Mouse (Mus musculus): Measurements from ENCODE around the gene Pttg1ip. TPM values are rescaled to one million over a fixed set of nuclear protein-coding genes. Genes with fewer than 3 reads are reported as not detected.

Pttg1ip gene
- polyA plus RNA-seq, 1 experiment from 2014 or later, result 69.0 TPM

- no peak for DNase-seq (ENCODE audit: low spot score)
- no peak overlapping the region for H3K4me3 ChIP-seq (ENCODE audit: low read depth, low read length)
- no peaks in the 10 kb centered on the region for H3K9me3 ChIP-seq (ENCODE audit: control insufficient read depth, low read length)
- H3K27me3 ChIP-seq (ENCODE audit: control insufficient read depth, insufficient read depth, low read length), result no peaks in the 10 kb centered on the region
- no peaks in the 10 kb centered on the region for H3K36me3 ChIP-seq (ENCODE audit: control insufficient read depth, insufficient read depth, low read length)
- 64% methylated on average over 10 of the region's 10 CpGs for WGBS
- no peak for ATAC-seq (replicated peaks; ENCODE audit: low FRiP score)
- no peak overlapping the region for H3K27ac ChIP-seq (ENCODE audit: low read depth, low read length)
- H3K9ac ChIP-seq (ENCODE audit: low read length), result no peak overlapping the region
- H3K4me1 ChIP-seq (replicated peaks; ENCODE audit: control insufficient read depth, insufficient read depth, low read length), result peaks cover 6% of the 10 kb centered on the region
- H3K4me2 ChIP-seq (ENCODE audit: low read depth, low read length, severe bottlenecking), result no peak overlapping the region
Observed at GRCm38 (mm10) chr10:77580027-77580920, 1.2 kb upstream of the Pttg1ip start.

GRCm38 (mm10) chr10:77581023-77581407, 505 bp upstream of the Pttg1ip start:
- ATAC-seq (replicated peaks; ENCODE audit: low FRiP score), result peak; percentile 19
- H3K9ac ChIP-seq (ENCODE audit: low read length), result peak overlapping the region; percentile 71
- H3K4me2 ChIP-seq (ENCODE audit: low read depth, low read length, severe bottlenecking), result peak overlapping the region; percentile 80
- H3K4me1 ChIP-seq (replicated peaks; ENCODE audit: control insufficient read depth, insufficient read depth, low read length), result peaks cover 6% of the 10 kb centered on the region
- whole genome bisulfite sequencing, result 13% methylated on average over 8 of the region's 8 CpGs
- no peaks in the 10 kb centered on the region for H3K27me3 ChIP-seq (ENCODE audit: control insufficient read depth, insufficient read depth, low read length)
- no peak for DNase-seq (ENCODE audit: low spot score)
- peak overlapping the region; percentile 75 for H3K4me3 ChIP-seq (ENCODE audit: low read depth, low read length)
- no peaks in the 10 kb centered on the region for H3K9me3 ChIP-seq (ENCODE audit: control insufficient read depth, low read length)
- no peak overlapping the region for H3K27ac ChIP-seq (ENCODE audit: low read depth, low read length)
- no peaks in the 10 kb centered on the region for H3K36me3 ChIP-seq (ENCODE audit: control insufficient read depth, insufficient read depth, low read length)

GRCm38 (mm10) chr10:77582285-77582618, 732 bp downstream of the Pttg1ip start:
- Histone ChIP-seq H3K9ac (ENCODE audit: low read length) (peak overlapping the region; percentile 71), H3K27me3 (ENCODE audit: control insufficient read depth, insufficient read depth, low read length) (no peaks in the 10 kb centered on the region), H3K27ac (ENCODE audit: low read depth, low read length) (no peak overlapping the region), H3K4me2 (ENCODE audit: low read depth, low read length, severe bottlenecking) (peak overlapping the region; percentile 80), H3K4me1 (replicated peaks; ENCODE audit: control insufficient read depth, insufficient read depth, low read length) (peaks cover 6% of the 10 kb centered on the region), H3K4me3 (ENCODE audit: low read depth, low read length) (peak overlapping the region; percentile 75), H3K36me3 (ENCODE audit: control insufficient read depth, insufficient read depth, low read length) (no peaks in the 10 kb centered on the region), H3K9me3 (ENCODE audit: control insufficient read depth, low read length) (no peaks in the 10 kb centered on the region)
- 10% methylated on average over 8 of the region's 8 CpGs for WGBS
- DNase-seq (ENCODE audit: low spot score) (no peak), ATAC-seq (replicated peaks; ENCODE audit: low FRiP score) (no peak)

GRCm38 (mm10) chr10:77583795-77584422, 2.4 kb downstream of the Pttg1ip start:
- Histone ChIP-seq H3K4me1 (replicated peaks; ENCODE audit: control insufficient read depth, insufficient read depth, low read length) (peaks cover 6% of the 10 kb centered on the region), H3K4me3 (ENCODE audit: low read depth, low read length) (no peak overlapping the region), H3K27ac (ENCODE audit: low read depth, low read length) (no peak overlapping the region), H3K27me3 (ENCODE audit: control insufficient read depth, insufficient read depth, low read length) (no peaks in the 10 kb centered on the region), H3K9me3 (ENCODE audit: control insufficient read depth, low read length) (no peaks in the 10 kb centered on the region), H3K36me3 (ENCODE audit: control insufficient read depth, insufficient read depth, low read length) (no peaks in the 10 kb centered on the region), H3K9ac (ENCODE audit: low read length) (no peak overlapping the region), H3K4me2 (ENCODE audit: low read depth, low read length, severe bottlenecking) (no peak overlapping the region)
- 85% methylated on average over 10 of the region's 10 CpGs for WGBS
- ATAC-seq (replicated peaks; ENCODE audit: low FRiP score) (no peak), DNase-seq (ENCODE audit: low spot score) (no peak)

GRCm38 (mm10) chr10:77586637-77587036, 5.1 kb downstream of the Pttg1ip start:
- no peaks in the 10 kb centered on the region for H3K36me3 ChIP-seq (ENCODE audit: control insufficient read depth, insufficient read depth, low read length)
- no peak for DNase-seq (ENCODE audit: low spot score)
- ATAC-seq (replicated peaks; ENCODE audit: low FRiP score), result no peak

GRCm38 (mm10) chr10:77587091-77587775, 5.7 kb downstream of the Pttg1ip start:
- no peaks in the 10 kb centered on the region for H3K36me3 ChIP-seq (ENCODE audit: control insufficient read depth, insufficient read depth, low read length)
- H3K9me3 ChIP-seq (ENCODE audit: control insufficient read depth, low read length), result no peaks in the 10 kb centered on the region
- no peak for ATAC-seq (replicated peaks; ENCODE audit: low FRiP score)
- no peak for DNase-seq (ENCODE audit: low spot score)
- H3K27me3 ChIP-seq (ENCODE audit: control insufficient read depth, insufficient read depth, low read length), result no peaks in the 10 kb centered on the region
- H3K4me1 ChIP-seq (replicated peaks; ENCODE audit: control insufficient read depth, insufficient read depth, low read length), result peaks cover 5% of the 10 kb centered on the region; the same call in 1 of the 2 replicates
- WGBS, result 95% methylated on average over 6 of the region's 6 CpGs
- H3K27ac ChIP-seq (ENCODE audit: low read depth, low read length), result no peak overlapping the region
- no peak overlapping the region for H3K4me2 ChIP-seq (ENCODE audit: low read depth, low read length, severe bottlenecking)
- H3K9ac ChIP-seq (ENCODE audit: low read length), result no peak overlapping the region
- H3K4me3 ChIP-seq (ENCODE audit: low read depth, low read length), result no peak overlapping the region

More at GRCm38 (mm10) chr10:77586637-77587036, 5.1 kb downstream of the Pttg1ip start:
- 84% methylated on average over 3 of the region's 3 CpGs for WGBS
- Histone ChIP-seq H3K9me3 (ENCODE audit: control insufficient read depth, low read length) (no peaks in the 10 kb centered on the region), H3K27me3 (ENCODE audit: control insufficient read depth, insufficient read depth, low read length) (no peaks in the 10 kb centered on the region), H3K4me2 (ENCODE audit: low read depth, low read length, severe bottlenecking) (no peak overlapping the region), H3K9ac (ENCODE audit: low read length) (no peak overlapping the region), H3K4me1 (replicated peaks; ENCODE audit: control insufficient read depth, insufficient read depth, low read length) (peaks cover 6% of the 10 kb centered on the region; the same call in 1 of the 2 replicates), H3K27ac (ENCODE audit: low read depth, low read length) (no peak overlapping the region), H3K4me3 (ENCODE audit: low read depth, low read length) (no peak overlapping the region)

- Histone ChIP-seq H3K4me3 (ENCODE audit: low read depth, low read length) (no peak overlapping the region), H3K27ac (ENCODE audit: low read depth, low read length) (no peak overlapping the region), H3K4me2 (ENCODE audit: low read depth, low read length, severe bottlenecking) (no peak overlapping the region), H3K27me3 (ENCODE audit: control insufficient read depth, insufficient read depth, low read length) (no peaks in the 10 kb centered on the region), H3K9me3 (ENCODE audit: control insufficient read depth, low read length) (no peaks in the 10 kb centered on the region), H3K4me1 (replicated peaks; ENCODE audit: control insufficient read depth, insufficient read depth, low read length) (0 out of 2 replicates have a peak, but pooled peaks cover 1% of the 10 kb centered on the region), H3K36me3 (ENCODE audit: control insufficient read depth, insufficient read depth, low read length) (no peaks in the 10 kb centered on the region), H3K9ac (ENCODE audit: low read length) (no peak overlapping the region)
- ATAC-seq (replicated peaks; ENCODE audit: low FRiP score), result no peak
- 86% methylated on average over 2 of the region's 2 CpGs for WGBS
- DNase-seq (ENCODE audit: low spot score), result no peak
Observed at GRCm38 (mm10) chr10:77588036-77588435, 6.5 kb downstream of the Pttg1ip start.

GRCm38 (mm10) chr10:77589117-77589516, 7.6 kb downstream of the Pttg1ip start:
- DNase-seq (ENCODE audit: low spot score), result no peak
- H3K27ac ChIP-seq (ENCODE audit: low read depth, low read length), result no peak overlapping the region
- H3K9me3 ChIP-seq (ENCODE audit: control insufficient read depth, low read length), result no peaks in the 10 kb centered on the region
- H3K4me2 ChIP-seq (ENCODE audit: low read depth, low read length, severe bottlenecking), result no peak overlapping the region
- ATAC-seq (replicated peaks; ENCODE audit: low FRiP score), result no peak
- peaks cover 2% of the 10 kb centered on the region for H3K36me3 ChIP-seq (ENCODE audit: control insufficient read depth, insufficient read depth, low read length)
- no peak overlapping the region for H3K4me3 ChIP-seq (ENCODE audit: low read depth, low read length)
- 86% methylated on average over 7 of the region's 7 CpGs for WGBS
- H3K4me1 ChIP-seq (replicated peaks; ENCODE audit: control insufficient read depth, insufficient read depth, low read length), result no peaks in the 10 kb centered on the region
- H3K9ac ChIP-seq (ENCODE audit: low read length), result no peak overlapping the region
- no peaks in the 10 kb centered on the region for H3K27me3 ChIP-seq (ENCODE audit: control insufficient read depth, insufficient read depth, low read length)

Data from forebrain, embryonic 11.5 days (tissue).